Mouse (Mus musculus) gastrocnemius, postnatal 4 days (tissue): ENCODE results near the gene Wdr74. TPM values are rescaled to one million over a fixed set of nuclear protein-coding genes. Genes with fewer than 3 reads are reported as not detected.

Experiments
- DNase-seq, 2 experiments: peaks; one replicate each; pipeline ENCODE4 v3.0.0; 2021 to 2022; ENCODE audit warnings: low spot score in 2 of 2, mixed read lengths in 2 of 2
- long read RNA-seq, 2 experiments: library from polyadenylated mRNA; stranded (forward); transcript quantifications; one replicate each; pipeline ENCODE4 v2.0.0; 2021
- total RNA-seq, 2 experiments: library from RNA; stranded (reverse); gene quantifications; 2 replicates each; pipeline ENCODE4 v1.2.3; 2021

Gene Wdr74
- total RNA-seq = 10 to 100 TPM; 34.5 to 35.1 TPM
- long read RNA-seq, experiment 1, transcript Wdr74-201 (11 exons, 1,204 nt) = major isoform, 20 of 24 reads
- long read RNA-seq, experiment 1, partial matches to known transcripts = 0 of 24 reads
- long read RNA-seq, experiment 1, other reads (novel, unspliced or antisense) = 4 of 24 reads
- long read RNA-seq, experiment 2, transcript Wdr74-201 (11 exons, 1,204 nt) = major isoform, 24 of 27 reads
- long read RNA-seq, experiment 2, partial matches to known transcripts = 2 of 27 reads
- long read RNA-seq, experiment 2, other reads (novel, unspliced or antisense) = 1 of 27 reads

GRCm38 (mm10) chr19:8735389-8736159, at the start of gene Wdr74:
Wdr74 (plus strand) TSS chr19:8735827.
- DNase-seq = peak; percentile 87 to 93

GRCm38 (mm10) chr19:8691871-8692539, 43.6 kb upstream of the Wdr74 start:
- DNase-seq = no peak

GRCm38 (mm10) chr19:8692740-8693139, 42.9 kb upstream of the Wdr74 start:
- DNase-seq = no peak

- DNase-seq = no peak
Measured at GRCm38 (mm10) chr19:8695330-8695729, 40.3 kb upstream of the Wdr74 start.

- DNase-seq = no peak
Measured at GRCm38 (mm10) chr19:8699652-8700051, 36.0 kb upstream of the Wdr74 start.

- no peak for DNase-seq
Measured at GRCm38 (mm10) chr19:8702458-8702857, 33.2 kb upstream of the Wdr74 start.

GRCm38 (mm10) chr19:8703571-8703970, 32.1 kb upstream of the Wdr74 start:
- DNase-seq = no peak

GRCm38 (mm10) chr19:8705026-8705708, 30.5 kb upstream of the Wdr74 start:
- DNase-seq = no peak

GRCm38 (mm10) chr19:8706132-8706667, 29.4 kb upstream of the Wdr74 start:
- DNase-seq = no peak

- no peak for DNase-seq
Measured at GRCm38 (mm10) chr19:8706930-8707329, 28.7 kb upstream of the Wdr74 start.

GRCm38 (mm10) chr19:8708954-8709353, 26.7 kb upstream of the Wdr74 start:
- no peak for DNase-seq

GRCm38 (mm10) chr19:8710057-8710456, 25.6 kb upstream of the Wdr74 start:
- DNase-seq = no peak

GRCm38 (mm10) chr19:8711506-8711905, 24.1 kb upstream of the Wdr74 start:
- no peak for DNase-seq

- no peak for DNase-seq
Measured at GRCm38 (mm10) chr19:8711949-8712869, 23.4 kb upstream of the Wdr74 start.

- peak; percentile 40 to 62 for DNase-seq
Measured at GRCm38 (mm10) chr19:8712870-8713305, 22.7 kb upstream of the Wdr74 start.

- DNase-seq = peak; percentile 85 to 94
Measured at GRCm38 (mm10) chr19:8713306-8713996, 22.2 kb upstream of the Wdr74 start.

- DNase-seq = no peak
Measured at GRCm38 (mm10) chr19:8713997-8714652, 21.5 kb upstream of the Wdr74 start.

GRCm38 (mm10) chr19:8714653-8715481, 20.8 kb upstream of the Wdr74 start:
- peak in 1 of 2 experiments; percentile 13 for DNase-seq
